21 mouse cellular contexts compared by ENCODE assay signal in the genomic region with DNA sequence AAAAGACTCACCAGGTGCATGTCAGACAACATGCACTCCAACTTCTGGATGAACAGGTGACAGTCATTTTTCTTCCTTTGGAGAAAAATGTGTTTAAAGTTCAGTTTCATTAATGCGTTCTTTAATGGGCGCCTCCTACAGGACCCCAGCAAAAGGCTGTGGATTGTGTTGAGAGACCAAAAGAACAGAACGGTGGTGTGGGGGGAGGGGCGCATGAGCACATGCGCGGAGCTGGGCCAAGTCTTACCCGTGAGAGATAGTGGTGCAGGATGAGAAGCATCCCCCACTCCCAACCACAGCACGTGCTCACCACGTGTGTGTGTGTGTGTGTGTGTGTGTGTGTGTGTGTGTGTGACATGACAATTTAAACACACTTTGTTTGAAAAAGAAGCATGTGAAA.
"Had no signal": no experiment of that assay in that cellular context is flagged by ENCODE, and none has a peak within 500 bp of the region (broad histone marks: within the 10 kb centered on the region; RNA-seq: fewer than 3 reads in every experiment).

No protein-coding gene starts in this region.

- H3K27ac ChIP-seq: kidney, postnatal 0 days; layer of hippocampus, adult 2 months; limb, embryonic 10.5 days; limb, embryonic 13.5 days; liver, embryonic 14.5 days; midbrain, embryonic 12.5 days; midbrain, embryonic 15.5 days; neural tube, embryonic 12.5 days; neural tube, embryonic 15.5 days; stomach, postnatal 0 days had no signal

- ATAC-seq: liver, postnatal 0 days; midbrain, embryonic 15.5 days had no signal

- H3K27me3 ChIP-seq: limb, embryonic 13.5 days; midbrain, embryonic 12.5 days; midbrain, embryonic 15.5 days; neural tube, embryonic 12.5 days; neural tube, embryonic 15.5 days had no signal

- H3K4me3 ChIP-seq: layer of hippocampus, adult 2 months; limb, embryonic 10.5 days; limb, embryonic 13.5 days; midbrain, embryonic 12.5 days; midbrain, embryonic 15.5 days; neural tube, embryonic 12.5 days; neural tube, embryonic 15.5 days had no signal

- H3K9ac ChIP-seq: limb, embryonic 13.5 days; liver, embryonic 14.5 days; liver, postnatal 0 days; lung, embryonic 14.5 days; midbrain, embryonic 12.5 days; midbrain, embryonic 15.5 days; neural tube, embryonic 12.5 days; neural tube, embryonic 15.5 days had no signal

- H3K4me2 ChIP-seq: limb, embryonic 13.5 days; lung, embryonic 14.5 days; midbrain, embryonic 12.5 days; midbrain, embryonic 15.5 days; neural tube, embryonic 12.5 days; neural tube, embryonic 15.5 days had no signal

- DNase-seq: kidney, postnatal 25 days; layer of hippocampus, adult 9-11 months; liver, postnatal 0 days; lung, embryonic 14.5 days; lung, postnatal 14 days; lung, postnatal 4 days; right cerebral cortex, adult 18-20 months; right cerebral cortex, postnatal 14 days; right cerebral cortex, postnatal 4 days; thymus, adult 18-20 months; thymus, postnatal 36 days had no signal

- H3K9me3 ChIP-seq: limb, embryonic 10.5 days; limb, embryonic 13.5 days; midbrain, embryonic 12.5 days; midbrain, embryonic 15.5 days; neural tube, embryonic 12.5 days; neural tube, embryonic 15.5 days had no signal

- H3K4me1 ChIP-seq: limb, embryonic 10.5 days; limb, embryonic 13.5 days; midbrain, embryonic 12.5 days; midbrain, embryonic 15.5 days; neural tube, embryonic 12.5 days; neural tube, embryonic 15.5 days had no signal

- H3K36me3 ChIP-seq: limb, embryonic 10.5 days; limb, embryonic 13.5 days; midbrain, embryonic 12.5 days; midbrain, embryonic 15.5 days; neural tube, embryonic 12.5 days; neural tube, embryonic 15.5 days had no signal
